Mouse (Mus musculus): ENCODE data around the gene Kmt2a.

The Kmt2a gene

GRCm38 (mm10) chr9:44866501-44867240 is 14.4 kb downstream of the Kmt2a start:
- no peak for TF ChIP-seq GATA4 (IDR thresholded peaks at IDR 0.05; ENCODE audit: insufficient replicate concordance, low read length)

DNA sequence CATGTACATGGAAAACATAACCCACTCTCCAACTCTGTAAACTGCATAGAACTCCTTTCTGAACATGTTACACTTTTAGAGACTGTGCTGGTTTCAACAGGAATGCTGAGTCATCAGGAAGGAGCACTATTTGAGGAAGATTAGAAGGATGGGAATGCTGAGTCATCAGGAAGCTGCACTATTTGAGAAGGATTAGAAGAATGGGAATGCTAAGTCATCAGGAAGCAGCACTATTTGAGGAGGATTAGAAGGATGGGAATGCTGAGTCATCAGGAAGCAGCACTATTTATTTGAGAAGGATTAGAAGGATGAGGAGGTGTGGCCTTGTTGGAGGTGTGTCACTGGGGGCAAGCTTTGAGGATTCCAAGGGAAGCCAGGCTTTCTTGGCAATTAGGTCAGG is 20.0 kb downstream of the Kmt2a start:
- TF ChIP-seq GATA4 (IDR thresholded peaks at IDR 0.05; ENCODE audit: insufficient replicate concordance, low read length), result no peak

DNA sequence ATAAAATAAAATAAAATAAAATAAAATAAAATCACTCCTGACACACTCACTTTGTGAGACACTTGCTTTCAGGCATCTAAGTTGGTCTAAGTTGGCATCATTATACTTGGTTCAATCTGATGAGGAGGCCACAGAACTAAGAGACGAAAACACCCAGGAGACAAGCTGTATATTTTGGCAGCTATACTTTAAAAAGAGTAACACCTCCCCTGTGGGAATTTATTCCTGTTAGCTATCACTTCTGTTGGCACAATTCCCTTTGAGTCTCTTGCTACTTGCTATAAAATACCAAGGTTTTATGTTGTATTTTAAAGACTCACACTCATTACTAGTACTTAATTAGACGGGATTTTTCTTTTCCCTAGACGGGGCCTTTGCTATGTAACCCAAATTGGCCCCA is 22.4 kb downstream of the Kmt2a start:
- no peak for TF ChIP-seq GATA4 (IDR thresholded peaks at IDR 0.05; ENCODE audit: insufficient replicate concordance, low read length)

DNA sequence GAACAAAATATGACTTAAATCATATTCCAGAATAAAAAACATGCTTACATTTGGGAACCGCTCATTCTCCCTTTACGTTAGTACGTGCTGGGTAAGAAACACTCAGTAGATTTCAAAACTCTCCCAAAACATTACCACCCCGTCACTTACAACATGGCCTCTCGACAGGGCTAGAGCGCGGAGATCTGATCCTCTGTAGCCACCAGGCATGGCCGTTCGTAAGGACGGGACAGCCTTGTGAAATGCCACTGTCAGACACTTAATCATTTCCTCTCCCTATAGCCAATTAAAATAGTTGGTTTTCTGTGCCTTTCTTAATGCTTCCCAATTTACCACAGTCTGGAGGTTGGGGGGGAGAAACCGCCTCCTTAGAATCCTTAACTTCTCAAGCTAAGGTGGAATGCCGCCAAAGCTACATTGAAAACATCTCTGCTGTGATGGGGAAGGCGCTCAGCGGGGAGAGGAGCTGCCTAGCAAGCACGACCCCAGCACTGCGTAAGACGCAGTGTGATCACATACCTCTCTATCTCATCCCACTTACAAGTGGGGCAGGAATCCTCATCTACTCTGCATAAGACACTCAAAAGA is 23.6 kb downstream of the Kmt2a start:
- no peak for TF ChIP-seq GATA4 (IDR thresholded peaks at IDR 0.05; ENCODE audit: insufficient replicate concordance, low read length)

GRCm38 (mm10) chr9:44855153-44855552 is 25.9 kb downstream of the Kmt2a start:
- no peak for TF ChIP-seq GATA4 (IDR thresholded peaks at IDR 0.05; ENCODE audit: insufficient replicate concordance, low read length)

DNA sequence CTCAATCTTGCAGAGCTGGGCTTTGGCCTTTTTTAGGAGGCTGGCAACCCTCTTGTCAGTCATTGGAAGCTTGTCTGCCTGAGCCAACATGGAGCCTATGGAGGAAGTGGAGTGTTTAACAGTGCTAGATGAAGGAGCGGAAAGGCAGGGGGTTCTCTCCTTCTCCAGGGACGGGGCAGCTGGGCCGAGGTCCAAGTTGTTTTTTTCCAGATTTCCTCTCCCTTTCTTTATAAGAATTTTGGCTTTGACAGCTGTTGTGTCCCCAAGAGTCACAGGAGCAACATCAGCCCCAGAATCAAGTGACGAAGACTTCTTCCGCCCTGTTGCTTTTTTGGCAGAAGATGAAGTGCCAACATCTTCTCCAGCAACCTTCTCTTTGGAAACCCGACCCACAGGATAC is 33.6 kb downstream of the Kmt2a start:
- TF ChIP-seq GATA4 (IDR thresholded peaks at IDR 0.05; ENCODE audit: insufficient replicate concordance, low read length), result no peak

DNA sequence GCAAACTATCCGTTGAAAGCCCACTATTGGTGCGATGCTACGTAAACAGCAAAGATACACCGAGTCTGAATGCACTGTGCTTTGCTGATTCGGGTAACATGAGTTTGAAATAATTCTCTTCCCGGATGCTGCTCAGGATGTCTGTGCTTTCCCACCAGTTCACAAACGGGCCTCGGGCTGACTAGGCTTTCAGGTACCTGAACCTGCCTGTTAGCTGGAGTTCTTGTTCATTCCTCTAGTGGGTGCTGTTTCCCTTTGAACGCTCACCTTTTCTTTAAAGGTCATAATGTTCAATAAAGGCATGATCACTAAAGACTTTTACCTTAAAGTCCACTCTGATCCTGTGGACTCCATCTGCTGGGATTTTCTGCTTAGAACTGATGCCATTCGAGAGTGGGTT is 39.9 kb downstream of the Kmt2a start:
- no peak for TF ChIP-seq GATA4 (IDR thresholded peaks at IDR 0.05; ENCODE audit: insufficient replicate concordance, low read length)

GRCm38 (mm10) chr9:44836439-44836838 is 44.7 kb downstream of the Kmt2a start:
- no peak for TF ChIP-seq GATA4 (IDR thresholded peaks at IDR 0.05; ENCODE audit: insufficient replicate concordance, low read length)

- no peak for TF ChIP-seq GATA4 (IDR thresholded peaks at IDR 0.05; ENCODE audit: insufficient replicate concordance, low read length)
Observed at GRCm38 (mm10) chr9:44832356-44832755, 48.7 kb downstream of the Kmt2a start.

- no peak for TF ChIP-seq GATA4 (IDR thresholded peaks at IDR 0.05; ENCODE audit: insufficient replicate concordance, low read length)
Observed at GRCm38 (mm10) chr9:44830506-44830905, 50.6 kb downstream of the Kmt2a start.

- TF ChIP-seq GATA4 (IDR thresholded peaks at IDR 0.05; ENCODE audit: insufficient replicate concordance, low read length), result no peak
Observed at GRCm38 (mm10) chr9:44828944-44829343, 52.2 kb downstream of the Kmt2a start.

DNA sequence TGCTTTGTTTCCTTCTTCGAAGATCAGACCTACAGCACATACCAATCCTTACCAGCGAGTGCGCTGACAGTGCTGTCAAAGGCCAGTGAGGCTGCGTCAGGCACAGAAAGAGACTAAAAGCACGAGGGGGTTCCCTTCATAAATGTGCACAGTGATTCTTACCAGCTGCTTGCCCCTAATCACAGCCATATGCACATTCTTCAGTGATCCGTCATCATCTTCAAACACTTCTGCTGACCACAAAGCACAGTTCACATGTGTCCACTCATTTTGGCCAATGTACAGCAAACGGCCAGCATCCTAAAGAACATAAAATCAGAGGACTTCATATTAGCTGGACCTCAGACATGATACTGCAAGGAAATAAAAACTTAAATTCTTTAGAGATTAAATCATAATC is 54.4 kb downstream of the Kmt2a start:
- TF ChIP-seq GATA4 (IDR thresholded peaks at IDR 0.05; ENCODE audit: insufficient replicate concordance, low read length), result no peak

DNA sequence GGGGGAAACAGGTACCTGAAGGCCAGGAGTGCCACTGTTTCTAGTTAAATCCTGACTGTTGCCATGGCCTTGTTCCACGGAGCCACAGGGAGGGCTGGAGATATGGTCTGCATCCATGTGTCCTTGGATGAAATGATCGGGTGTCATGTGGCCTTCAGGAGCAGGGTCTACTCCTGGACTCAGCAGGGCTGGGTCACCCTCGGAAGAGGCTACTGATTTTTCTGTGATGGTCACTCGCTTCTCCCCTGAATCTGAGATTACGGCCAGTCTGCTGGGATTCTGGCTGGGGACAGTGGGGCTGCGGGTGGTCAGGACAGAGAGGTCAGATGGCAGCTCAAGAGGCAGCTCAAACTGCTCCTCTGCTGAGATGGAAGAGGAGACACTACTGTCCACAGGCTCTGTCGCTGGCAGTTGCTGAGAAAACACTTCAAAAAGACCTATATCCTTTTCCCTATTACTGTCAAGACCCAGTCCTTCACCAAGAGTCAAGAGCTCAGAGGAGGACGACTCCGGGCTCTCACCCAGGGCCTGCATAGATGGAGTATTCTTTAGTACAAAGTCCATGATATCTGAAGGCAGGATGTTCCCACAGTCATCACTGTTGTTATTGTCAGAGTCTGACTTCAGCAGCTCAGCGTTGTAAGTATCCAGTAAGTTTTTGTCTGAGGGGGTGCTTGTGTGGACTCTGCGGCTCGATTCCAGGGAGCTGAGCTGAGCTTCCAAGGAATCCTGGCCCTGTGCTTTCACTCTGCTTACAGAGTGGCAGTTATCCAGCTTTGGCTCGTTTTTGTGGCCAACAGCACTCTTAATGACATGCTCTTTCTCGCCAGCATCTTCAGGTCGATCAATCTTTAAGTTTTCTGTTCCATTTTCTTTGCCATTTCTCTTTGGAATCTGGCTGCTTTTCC is 60.9 kb downstream of the Kmt2a start:
- TF ChIP-seq GATA4 (IDR thresholded peaks at IDR 0.05; ENCODE audit: insufficient replicate concordance, low read length), result no peak

DNA sequence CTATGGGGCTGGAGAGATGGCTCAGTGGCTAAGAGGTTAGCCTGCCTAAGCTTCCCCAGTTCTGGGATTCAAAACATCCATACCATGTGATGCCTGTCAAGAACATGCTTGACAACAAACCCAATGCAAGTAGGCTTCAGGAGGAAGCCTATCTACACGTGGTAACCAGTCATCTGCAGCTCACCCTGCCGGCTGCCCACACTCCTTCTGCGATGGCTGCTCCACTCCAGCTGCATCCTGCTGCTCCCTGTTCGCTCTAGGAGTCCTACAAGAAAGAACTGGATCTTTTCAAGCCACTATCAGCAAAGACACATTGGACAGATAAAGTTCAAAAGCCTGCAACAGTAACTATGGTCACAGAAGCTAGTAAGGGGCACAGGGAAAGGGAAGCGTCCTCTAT is 63.6 kb downstream of the Kmt2a start:
- no peak for TF ChIP-seq GATA4 (IDR thresholded peaks at IDR 0.05; ENCODE audit: insufficient replicate concordance, low read length)

GRCm38 (mm10) chr9:44814179-44814578 is 66.9 kb downstream of the Kmt2a start:
- no peak for TF ChIP-seq GATA4 (IDR thresholded peaks at IDR 0.05; ENCODE audit: insufficient replicate concordance, low read length)

DNA sequence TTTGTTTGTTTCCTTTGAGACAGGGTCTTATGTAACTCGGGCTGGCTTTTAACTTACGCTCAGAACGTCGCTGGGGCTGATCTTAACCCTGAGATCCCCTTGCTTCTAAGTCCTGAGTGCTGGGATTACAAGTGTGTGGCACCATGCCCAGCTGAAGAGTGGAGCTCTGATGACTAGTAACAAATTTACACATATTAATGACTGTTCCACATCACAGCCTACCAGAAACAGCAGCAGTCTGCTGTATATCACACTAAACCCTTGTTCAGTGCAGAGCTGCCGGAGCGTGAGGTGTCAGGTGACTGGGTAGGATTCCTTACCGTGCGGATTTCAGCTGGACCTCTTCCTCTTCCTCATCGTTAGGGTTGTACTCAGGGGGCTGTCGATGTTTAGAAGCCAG is 70.8 kb downstream of the Kmt2a start:
- no peak for TF ChIP-seq GATA4 (IDR thresholded peaks at IDR 0.05; ENCODE audit: insufficient replicate concordance, low read length)

Data from liver, adult (tissue).